Mouse (Mus musculus): ENCODE data around the gene Pgm2l1. TPM values are rescaled to one million over a fixed set of nuclear protein-coding genes. Genes with fewer than 3 reads are reported as not detected.

Gene Pgm2l1
- polyA plus RNA-seq, 1 experiment from 2014 or later = 6.2 TPM

- H3K36me3 ChIP-seq (replicated peaks; ENCODE audit: control insufficient read depth, insufficient read depth, low read depth, low read length) = no peaks in the 10 kb centered on the region
- WGBS = 85% methylated on average over 3 of the region's 3 CpGs
- DNase-seq (ENCODE audit: low spot score) = no peak
- no peak overlapping the region for H3K4me2 ChIP-seq (ENCODE audit: low read depth, low read length)
- no peaks in the 10 kb centered on the region for H3K9me3 ChIP-seq (replicated peaks; ENCODE audit: control insufficient read depth, low read length)
- no peaks in the 10 kb centered on the region for H3K27me3 ChIP-seq (ENCODE audit: control insufficient read depth, insufficient read depth, low read length)
- H3K4me3 ChIP-seq (ENCODE audit: low read depth, low read length) = no peak overlapping the region
- ATAC-seq (replicated peaks; ENCODE audit: insufficient number of reproducible peaks, low FRiP score, low TSS enrichment, low read depth) = no peak
- no peak overlapping the region for H3K27ac ChIP-seq (replicated peaks; ENCODE audit: low read depth, low read length)
- H3K9ac ChIP-seq (replicated peaks; ENCODE audit: low read length) = no peak overlapping the region
- no peaks in the 10 kb centered on the region for H3K4me1 ChIP-seq (ENCODE audit: control insufficient read depth, insufficient read depth, low read length)
Measured at GRCm38 (mm10) chr7:100301390-100301789, 74.2 kb downstream of the Pgm2l1 start.

GRCm38 (mm10) chr7:100302316-100302715 is 75.1 kb downstream of the Pgm2l1 start:
- no peak overlapping the region for H3K9ac ChIP-seq (replicated peaks; ENCODE audit: low read length)
- no peaks in the 10 kb centered on the region for H3K9me3 ChIP-seq (replicated peaks; ENCODE audit: control insufficient read depth, low read length)
- no peak for ATAC-seq (replicated peaks; ENCODE audit: insufficient number of reproducible peaks, low FRiP score, low TSS enrichment, low read depth)
- H3K4me3 ChIP-seq (ENCODE audit: low read depth, low read length) = no peak overlapping the region
- no peaks in the 10 kb centered on the region for H3K36me3 ChIP-seq (replicated peaks; ENCODE audit: control insufficient read depth, insufficient read depth, low read depth, low read length)
- WGBS = 79% methylated on average over 4 of the region's 4 CpGs
- H3K27ac ChIP-seq (replicated peaks; ENCODE audit: low read depth, low read length) = no peak overlapping the region
- H3K4me1 ChIP-seq (ENCODE audit: control insufficient read depth, insufficient read depth, low read length) = no peaks in the 10 kb centered on the region
- H3K4me2 ChIP-seq (ENCODE audit: low read depth, low read length) = no peak overlapping the region
- H3K27me3 ChIP-seq (ENCODE audit: control insufficient read depth, insufficient read depth, low read length) = no peaks in the 10 kb centered on the region
- no peak for DNase-seq (ENCODE audit: low spot score)

GRCm38 (mm10) chr7:100305894-100306293 is 78.7 kb downstream of the Pgm2l1 start:
- Histone ChIP-seq H3K4me2 (ENCODE audit: low read depth, low read length) (no peak overlapping the region), H3K9ac (replicated peaks; ENCODE audit: low read length) (no peak overlapping the region), H3K36me3 (replicated peaks; ENCODE audit: control insufficient read depth, insufficient read depth, low read depth, low read length) (no peaks in the 10 kb centered on the region), H3K4me1 (ENCODE audit: control insufficient read depth, insufficient read depth, low read length) (no peaks in the 10 kb centered on the region; the same call in 1 of the 2 replicates), H3K4me3 (ENCODE audit: low read depth, low read length) (no peak overlapping the region), H3K9me3 (replicated peaks; ENCODE audit: control insufficient read depth, low read length) (no peaks in the 10 kb centered on the region), H3K27me3 (ENCODE audit: control insufficient read depth, insufficient read depth, low read length) (no peaks in the 10 kb centered on the region), H3K27ac (replicated peaks; ENCODE audit: low read depth, low read length) (no peak overlapping the region)
- ATAC-seq (replicated peaks; ENCODE audit: insufficient number of reproducible peaks, low FRiP score, low TSS enrichment, low read depth) (no peak), DNase-seq (ENCODE audit: low spot score) (no peak)
- 92% methylated on average over 9 of the region's 9 CpGs for WGBS

GRCm38 (mm10) chr7:100307872-100308653 is 80.9 kb downstream of the Pgm2l1 start:
- no peaks in the 10 kb centered on the region; the same call in 1 of the 2 replicates for H3K4me1 ChIP-seq (ENCODE audit: control insufficient read depth, insufficient read depth, low read length)
- no peak overlapping the region for H3K4me3 ChIP-seq (ENCODE audit: low read depth, low read length)
- no peak overlapping the region for H3K27ac ChIP-seq (replicated peaks; ENCODE audit: low read depth, low read length)
- no peak overlapping the region for H3K4me2 ChIP-seq (ENCODE audit: low read depth, low read length)
- H3K36me3 ChIP-seq (replicated peaks; ENCODE audit: control insufficient read depth, insufficient read depth, low read depth, low read length) = no peaks in the 10 kb centered on the region
- H3K27me3 ChIP-seq (ENCODE audit: control insufficient read depth, insufficient read depth, low read length) = no peaks in the 10 kb centered on the region
- no peak for ATAC-seq (replicated peaks; ENCODE audit: insufficient number of reproducible peaks, low FRiP score, low TSS enrichment, low read depth)
- peak; percentile 36 for DNase-seq (ENCODE audit: low spot score)
- H3K9me3 ChIP-seq (replicated peaks; ENCODE audit: control insufficient read depth, low read length) = no peaks in the 10 kb centered on the region
- no peak overlapping the region for H3K9ac ChIP-seq (replicated peaks; ENCODE audit: low read length)
- WGBS = 68% methylated on average over 6 of the region's 6 CpGs

GRCm38 (mm10) chr7:100309216-100309615 is 82.0 kb downstream of the Pgm2l1 start:
- Histone ChIP-seq H3K4me1 (ENCODE audit: control insufficient read depth, insufficient read depth, low read length) (no peaks in the 10 kb centered on the region; the same call in 1 of the 2 replicates), H3K27ac (replicated peaks; ENCODE audit: low read depth, low read length) (no peak overlapping the region), H3K4me3 (ENCODE audit: low read depth, low read length) (no peak overlapping the region), H3K27me3 (ENCODE audit: control insufficient read depth, insufficient read depth, low read length) (no peaks in the 10 kb centered on the region), H3K9ac (replicated peaks; ENCODE audit: low read length) (no peak overlapping the region), H3K4me2 (ENCODE audit: low read depth, low read length) (no peak overlapping the region), H3K9me3 (replicated peaks; ENCODE audit: control insufficient read depth, low read length) (no peaks in the 10 kb centered on the region), H3K36me3 (replicated peaks; ENCODE audit: control insufficient read depth, insufficient read depth, low read depth, low read length) (no peaks in the 10 kb centered on the region)
- ATAC-seq (replicated peaks; ENCODE audit: insufficient number of reproducible peaks, low FRiP score, low TSS enrichment, low read depth) = no peak
- no peak for DNase-seq (ENCODE audit: low spot score)
- 68% methylated on average over 1 of the region's 1 CpGs for WGBS

GRCm38 (mm10) chr7:100309679-100310078 is 82.5 kb downstream of the Pgm2l1 start:
- no peak overlapping the region for H3K9ac ChIP-seq (replicated peaks; ENCODE audit: low read length)
- no peak overlapping the region for H3K4me3 ChIP-seq (ENCODE audit: low read depth, low read length)
- DNase-seq (ENCODE audit: low spot score) (no peak), ATAC-seq (replicated peaks; ENCODE audit: insufficient number of reproducible peaks, low FRiP score, low TSS enrichment, low read depth) (no peak)
- 58% methylated on average over 6 of the region's 6 CpGs for WGBS
- no peak overlapping the region for H3K4me2 ChIP-seq (ENCODE audit: low read depth, low read length)
- H3K9me3 ChIP-seq (replicated peaks; ENCODE audit: control insufficient read depth, low read length) = no peaks in the 10 kb centered on the region
- no peaks in the 10 kb centered on the region for H3K36me3 ChIP-seq (replicated peaks; ENCODE audit: control insufficient read depth, insufficient read depth, low read depth, low read length)
- no peaks in the 10 kb centered on the region; the same call in 1 of the 2 replicates for H3K4me1 ChIP-seq (ENCODE audit: control insufficient read depth, insufficient read depth, low read length)
- no peak overlapping the region for H3K27ac ChIP-seq (replicated peaks; ENCODE audit: low read depth, low read length)
- no peaks in the 10 kb centered on the region for H3K27me3 ChIP-seq (ENCODE audit: control insufficient read depth, insufficient read depth, low read length)

- no peak for DNase-seq (ENCODE audit: low spot score)
- Histone ChIP-seq H3K9me3 (replicated peaks; ENCODE audit: control insufficient read depth, low read length) (no peaks in the 10 kb centered on the region), H3K4me3 (ENCODE audit: low read depth, low read length) (no peak overlapping the region), H3K27me3 (ENCODE audit: control insufficient read depth, insufficient read depth, low read length) (no peaks in the 10 kb centered on the region), H3K4me1 (ENCODE audit: control insufficient read depth, insufficient read depth, low read length) (no peaks in the 10 kb centered on the region; the same call in 1 of the 2 replicates), H3K9ac (replicated peaks; ENCODE audit: low read length) (no peak overlapping the region), H3K27ac (replicated peaks; ENCODE audit: low read depth, low read length) (no peak overlapping the region), H3K36me3 (replicated peaks; ENCODE audit: control insufficient read depth, insufficient read depth, low read depth, low read length) (no peaks in the 10 kb centered on the region), H3K4me2 (ENCODE audit: low read depth, low read length) (no peak overlapping the region)
- ATAC-seq (replicated peaks; ENCODE audit: insufficient number of reproducible peaks, low FRiP score, low TSS enrichment, low read depth) = no peak
- WGBS = 78% methylated on average over 12 of the region's 12 CpGs
Measured at GRCm38 (mm10) chr7:100310290-100310689, 83.1 kb downstream of the Pgm2l1 start.

- Histone ChIP-seq H3K36me3 (replicated peaks; ENCODE audit: control insufficient read depth, insufficient read depth, low read depth, low read length) (no peaks in the 10 kb centered on the region), H3K27ac (replicated peaks; ENCODE audit: low read depth, low read length) (no peak overlapping the region), H3K9ac (replicated peaks; ENCODE audit: low read length) (no peak overlapping the region), H3K4me3 (ENCODE audit: low read depth, low read length) (no peak overlapping the region), H3K4me2 (ENCODE audit: low read depth, low read length) (no peak overlapping the region), H3K27me3 (ENCODE audit: control insufficient read depth, insufficient read depth, low read length) (no peaks in the 10 kb centered on the region), H3K9me3 (replicated peaks; ENCODE audit: control insufficient read depth, low read length) (no peaks in the 10 kb centered on the region), H3K4me1 (ENCODE audit: control insufficient read depth, insufficient read depth, low read length) (no peaks in the 10 kb centered on the region; the same call in 1 of the 2 replicates)
- WGBS = 87% methylated on average over 4 of the region's 4 CpGs
- no peak for ATAC-seq (replicated peaks; ENCODE audit: insufficient number of reproducible peaks, low FRiP score, low TSS enrichment, low read depth)
- no peak for DNase-seq (ENCODE audit: low spot score)
Measured at GRCm38 (mm10) chr7:100312716-100313115, 85.5 kb downstream of the Pgm2l1 start.

Data from embryonic facial prominence, embryonic 11.5 days (tissue).